Mouse (Mus musculus) hematopoietic stem cell, adult 5-6 weeks (primary cell): Measurements from ENCODE around the gene Ptgis. TPM values are rescaled to one million over a fixed set of nuclear protein-coding genes. Genes with fewer than 3 reads are reported as not detected.

Experiments
- ATAC-seq, 2 experiments: fragments of 125-278 bp in 1 of 2; replicated peaks in 1 of 2; 2 replicates each; pipeline ENCODE4 v1.8.0; 2016 to 2017; ENCODE audit warnings: inconsistent platforms in 2 of 2, mild to moderate bottlenecking in 2 of 2, moderate number of reproducible peaks in 2 of 2, low read depth in 1 of 2, moderate TSS enrichment in 1 of 2; ENCODE audit not compliant: low FRiP score in 2 of 2, poor library complexity in 2 of 2, severe bottlenecking in 2 of 2, insufficient read depth in 1 of 2, low TSS enrichment in 1 of 2
- total RNA-seq: library from RNA; stranded (forward); fragments of 172-1452, 232-1000 nt; gene quantifications from 2 replicates; pipeline ENCODE4 v1.2.3, GENCODE M21; 2017

Gene Ptgis
- total RNA-seq, 1 experiment from 2014 or later = not detected

GRCm38 (mm10) chr2:167185432-167185831 lies 55.0 kb downstream of the Ptgis start:
- no peak for ATAC-seq

GRCm38 (mm10) chr2:167181662-167182389 lies 58.6 kb downstream of the Ptgis start:
- ATAC-seq = no peak

- no peak for ATAC-seq
These were observed 59.3 kb downstream of the Ptgis start for GRCm38 (mm10) chr2:167181096-167181495.

- no peak for ATAC-seq
These were observed 61.1 kb downstream of the Ptgis start for GRCm38 (mm10) chr2:167179301-167179700.

- ATAC-seq = no peak
These were observed 63.2 kb downstream of the Ptgis start for GRCm38 (mm10) chr2:167177231-167177641.

- ATAC-seq = no peak
These were observed 65.1 kb downstream of the Ptgis start for GRCm38 (mm10) chr2:167175284-167175683.

- ATAC-seq = no peak
These were observed 67.1 kb downstream of the Ptgis start for GRCm38 (mm10) chr2:167173051-167173875.

GRCm38 (mm10) chr2:167167515-167168212 lies 72.7 kb downstream of the Ptgis start:
- ATAC-seq = peak; percentile 79 to 91

GRCm38 (mm10) chr2:167163600-167163999 lies 76.8 kb downstream of the Ptgis start:
- no peak for ATAC-seq

- no peak for ATAC-seq
These were observed 77.3 kb downstream of the Ptgis start for GRCm38 (mm10) chr2:167163134-167163533.

GRCm38 (mm10) chr2:167162516-167163021 lies 77.8 kb downstream of the Ptgis start:
- no peak for ATAC-seq

GRCm38 (mm10) chr2:167159721-167160120 lies 80.7 kb downstream of the Ptgis start:
- no peak for ATAC-seq

GRCm38 (mm10) chr2:167158780-167159179 lies 81.6 kb downstream of the Ptgis start:
- ATAC-seq = no peak

GRCm38 (mm10) chr2:167156118-167156715 lies 84.2 kb downstream of the Ptgis start:
- ATAC-seq = no peak

GRCm38 (mm10) chr2:167155541-167155973 lies 84.8 kb downstream of the Ptgis start:
- peak; percentile 30 to 33; a peak in 1 of 4 replicates for ATAC-seq

GRCm38 (mm10) chr2:167150880-167151279 lies 89.5 kb downstream of the Ptgis start:
- no peak for ATAC-seq

- ATAC-seq = no peak
These were observed 90.3 kb downstream of the Ptgis start for GRCm38 (mm10) chr2:167150135-167150534.
